Mouse (Mus musculus): ENCODE measurements around the gene Parp6. TPM values are rescaled to one million over a fixed set of nuclear protein-coding genes. Genes with fewer than 3 reads are reported as not detected.

Parp6 gene
- total and polyA plus RNA-seq, 2 experiments = 7.9 to 11.2 TPM

DNA sequence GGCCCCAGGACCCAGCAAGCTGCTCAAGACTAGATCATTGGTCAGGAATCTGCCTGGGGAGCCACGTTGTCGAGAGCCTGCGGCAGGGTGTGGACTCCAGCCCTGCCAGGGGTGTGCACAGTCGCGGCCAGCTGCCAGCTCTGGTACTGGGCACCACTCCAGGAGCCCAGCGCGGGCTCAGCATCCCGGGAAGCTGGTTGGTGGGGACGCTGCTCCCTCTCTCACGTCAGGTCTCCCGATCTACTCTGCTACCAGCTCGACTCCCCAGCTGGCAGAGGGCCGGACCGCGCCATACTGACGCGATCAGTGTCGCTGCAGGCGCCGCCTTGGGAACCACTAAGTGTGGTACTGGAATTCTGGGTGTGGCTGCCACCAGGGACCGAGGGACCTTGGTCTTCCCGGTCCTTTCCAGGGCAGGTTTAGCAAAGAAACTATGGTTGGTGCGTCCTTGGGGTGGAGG lies 74.6 kb downstream of the Parp6 start:
- DNase-seq (ENCODE audit: extremely low read depth, low read depth, low spot score) = peak; percentile 14
- WGBS = 7% methylated on average over 23 of the region's 23 CpGs
- Histone ChIP-seq H3K27ac (replicated peaks; ENCODE audit: insufficient read depth, low read depth, low read length) (no peak overlapping the region), H3K4me3 (ENCODE audit: insufficient read depth, low read depth, low read length) (no peak overlapping the region), H3K27me3 (ENCODE audit: control insufficient read depth, insufficient read depth, low read length) (peaks cover under 1% of the 10 kb centered on the region; the same call in 1 of the 2 replicates), H3K9ac (ENCODE audit: low read depth, low read length) (no peak overlapping the region), H3K4me1 (ENCODE audit: control insufficient read depth, insufficient read depth, low read length) (no peaks in the 10 kb centered on the region), H3K36me3 (ENCODE audit: control insufficient read depth, insufficient read depth, low read length) (no peaks in the 10 kb centered on the region), H3K79me2 (ENCODE audit: control insufficient read depth, insufficient read depth, low read length) (no peaks in the 10 kb centered on the region)
- TF ChIP-seq POLR2A (IDR thresholded peaks at IDR 0.05; ENCODE audit: extremely low read depth, insufficient read depth, low read length) = no peak
- TF ChIP-seq CTCF (IDR thresholded peaks at IDR 0.05; ENCODE audit: low read depth, low read length) = no peak

DNA sequence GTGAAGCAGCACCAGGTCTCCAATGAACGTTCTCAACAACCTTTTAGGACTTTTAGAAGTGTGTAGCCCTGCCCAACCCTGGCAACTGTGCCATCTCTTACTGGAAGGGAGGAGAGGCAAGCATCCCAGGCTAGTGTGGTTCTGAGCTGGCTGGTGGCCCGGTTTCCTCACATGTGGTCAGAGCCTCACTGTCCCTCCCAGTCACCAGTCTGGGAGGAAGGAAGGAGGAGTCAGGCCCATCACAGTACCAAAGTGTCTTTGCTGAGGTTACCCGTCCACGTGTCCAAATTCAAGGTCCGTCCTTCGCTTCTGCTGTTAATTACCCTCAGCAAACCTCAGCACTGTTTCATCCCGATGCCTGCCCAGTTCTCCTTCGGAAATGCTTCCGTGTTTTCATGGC lies 75.1 kb downstream of the Parp6 start:
- H3K27ac ChIP-seq (replicated peaks; ENCODE audit: insufficient read depth, low read depth, low read length) = no peak overlapping the region
- H3K36me3 ChIP-seq (ENCODE audit: control insufficient read depth, insufficient read depth, low read length) = no peaks in the 10 kb centered on the region
- H3K4me3 ChIP-seq (ENCODE audit: insufficient read depth, low read depth, low read length) = no peak overlapping the region
- no peaks in the 10 kb centered on the region for H3K79me2 ChIP-seq (ENCODE audit: control insufficient read depth, insufficient read depth, low read length)
- H3K27me3 ChIP-seq (ENCODE audit: control insufficient read depth, insufficient read depth, low read length) = no peaks in the 10 kb centered on the region; the same call in 1 of the 2 replicates
- WGBS = 48% methylated on average over 9 of the region's 9 CpGs
- TF ChIP-seq POLR2A (IDR thresholded peaks at IDR 0.05; ENCODE audit: extremely low read depth, insufficient read depth, low read length) (no peak), CTCF (IDR thresholded peaks at IDR 0.05; ENCODE audit: low read depth, low read length) (no peak)
- no peaks in the 10 kb centered on the region for H3K4me1 ChIP-seq (ENCODE audit: control insufficient read depth, insufficient read depth, low read length)
- H3K9ac ChIP-seq (ENCODE audit: low read depth, low read length) = no peak overlapping the region
- no peak for DNase-seq (ENCODE audit: extremely low read depth, low read depth, low spot score)

GRCm38 (mm10) chr9:59694571-59695450 lies 77.7 kb downstream of the Parp6 start:
- Histone ChIP-seq H3K4me3 (ENCODE audit: insufficient read depth, low read depth, low read length) (no peak overlapping the region), H3K4me1 (ENCODE audit: control insufficient read depth, insufficient read depth, low read length) (no peaks in the 10 kb centered on the region), H3K9ac (ENCODE audit: low read depth, low read length) (no peak overlapping the region), H3K27ac (replicated peaks; ENCODE audit: insufficient read depth, low read depth, low read length) (no peak overlapping the region), H3K36me3 (ENCODE audit: control insufficient read depth, insufficient read depth, low read length) (no peaks in the 10 kb centered on the region), H3K27me3 (ENCODE audit: control insufficient read depth, insufficient read depth, low read length) (no peaks in the 10 kb centered on the region; the same call in 1 of the 2 replicates), H3K79me2 (ENCODE audit: control insufficient read depth, insufficient read depth, low read length) (no peaks in the 10 kb centered on the region)
- WGBS = 49% methylated on average over 16 of the region's 16 CpGs
- DNase-seq (ENCODE audit: extremely low read depth, low read depth, low spot score) = peak; percentile 29
- TF ChIP-seq POLR2A (IDR thresholded peaks at IDR 0.05; ENCODE audit: extremely low read depth, insufficient read depth, low read length) = no peak
- TF ChIP-seq CTCF (IDR thresholded peaks at IDR 0.05; ENCODE audit: low read depth, low read length) = no peak

DNA sequence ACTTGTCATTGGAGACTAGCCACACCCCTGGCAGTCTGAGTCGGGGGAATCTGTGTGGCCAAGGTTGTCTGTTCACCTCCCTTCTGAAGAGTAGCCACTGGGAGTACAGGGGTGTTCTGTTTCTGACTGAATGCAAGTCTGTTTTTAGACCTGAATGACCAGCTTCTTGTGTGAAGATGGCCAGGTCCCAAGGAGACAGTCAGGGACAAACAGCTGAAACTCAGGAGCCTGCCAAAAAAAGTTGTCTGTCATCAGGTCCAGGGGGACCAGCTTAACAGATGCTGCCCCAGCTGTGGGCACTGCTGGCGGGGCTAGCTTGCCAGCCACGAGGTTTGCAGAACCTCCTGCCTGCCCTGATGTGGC lies 78.3 kb downstream of the Parp6 start:
- Histone ChIP-seq H3K4me1 (ENCODE audit: control insufficient read depth, insufficient read depth, low read length) (no peaks in the 10 kb centered on the region), H3K27me3 (ENCODE audit: control insufficient read depth, insufficient read depth, low read length) (no peaks in the 10 kb centered on the region; the same call in 1 of the 2 replicates), H3K4me3 (ENCODE audit: insufficient read depth, low read depth, low read length) (no peak overlapping the region), H3K9ac (ENCODE audit: low read depth, low read length) (no peak overlapping the region), H3K79me2 (ENCODE audit: control insufficient read depth, insufficient read depth, low read length) (no peaks in the 10 kb centered on the region), H3K36me3 (ENCODE audit: control insufficient read depth, insufficient read depth, low read length) (no peaks in the 10 kb centered on the region), H3K27ac (replicated peaks; ENCODE audit: insufficient read depth, low read depth, low read length) (no peak overlapping the region)
- TF ChIP-seq CTCF (IDR thresholded peaks at IDR 0.05; ENCODE audit: low read depth, low read length) (no peak), POLR2A (IDR thresholded peaks at IDR 0.05; ENCODE audit: extremely low read depth, insufficient read depth, low read length) (no peak)
- no peak for DNase-seq (ENCODE audit: extremely low read depth, low read depth, low spot score)
- 46% methylated on average over 3 of the region's 3 CpGs for WGBS

GRCm38 (mm10) chr9:59696381-59696780 lies 79.3 kb downstream of the Parp6 start:
- no peak for DNase-seq (ENCODE audit: extremely low read depth, low read depth, low spot score)
- no peaks in the 10 kb centered on the region for H3K36me3 ChIP-seq (ENCODE audit: control insufficient read depth, insufficient read depth, low read length)
- WGBS = 68% methylated on average over 3 of the region's 3 CpGs
- H3K27ac ChIP-seq (replicated peaks; ENCODE audit: insufficient read depth, low read depth, low read length) = no peak overlapping the region
- H3K4me1 ChIP-seq (ENCODE audit: control insufficient read depth, insufficient read depth, low read length) = no peaks in the 10 kb centered on the region
- no peaks in the 10 kb centered on the region; the same call in 1 of the 2 replicates for H3K27me3 ChIP-seq (ENCODE audit: control insufficient read depth, insufficient read depth, low read length)
- H3K9ac ChIP-seq (ENCODE audit: low read depth, low read length) = no peak overlapping the region
- no peaks in the 10 kb centered on the region for H3K79me2 ChIP-seq (ENCODE audit: control insufficient read depth, insufficient read depth, low read length)
- H3K4me3 ChIP-seq (ENCODE audit: insufficient read depth, low read depth, low read length) = no peak overlapping the region
- TF ChIP-seq CTCF (IDR thresholded peaks at IDR 0.05; ENCODE audit: low read depth, low read length) (no peak), POLR2A (IDR thresholded peaks at IDR 0.05; ENCODE audit: extremely low read depth, insufficient read depth, low read length) (no peak)

Other genes with a start within 250 kb of the Parp6 start
- gene Arih1, start 130.7 kb upstream of the Parp6 start, total RNA-seq (2014; rRNA removed) = 26.6 and 31.4 TPM in 2 replicates
- gene Arih1, start 130.7 kb upstream of the Parp6 start, polyA plus RNA-seq (2012; rRNA removed) = 9.5 and 10.2 TPM in 2 replicates
- 39.6 and 46.2 TPM in 2 replicates for gene Hexa, start 77.7 kb upstream of the Parp6 start, total RNA-seq (2014; rRNA removed)
- 38.9 and 46.2 TPM in 2 replicates for gene Hexa, start 77.7 kb upstream of the Parp6 start, polyA plus RNA-seq (2012; rRNA removed)
- 0.18 TPM in 1 of 2 replicates, not detected in the other for gene Tmem202, start 77.4 kb upstream of the Parp6 start, total RNA-seq (2014; rRNA removed)
- 0.07 TPM in 1 of 2 replicates, not detected in the other for gene Tmem202, start 77.4 kb upstream of the Parp6 start, polyA plus RNA-seq (2012; rRNA removed)
- not detected in 2 replicates for gene Celf6, start 39.4 kb upstream of the Parp6 start, total RNA-seq (2014; rRNA removed)
- gene Celf6, start 39.4 kb upstream of the Parp6 start, polyA plus RNA-seq (2012; rRNA removed) = not detected in 2 replicates
- gene Pkm, start 39.1 kb downstream of the Parp6 start, total RNA-seq (2014; rRNA removed) = 23.4 and 33.4 TPM in 2 replicates
- gene Pkm, start 39.1 kb downstream of the Parp6 start, polyA plus RNA-seq (2012; rRNA removed) = 18.5 and 22.7 TPM in 2 replicates
- gene Gramd2, start 62.9 kb downstream of the Parp6 start, total RNA-seq (2014; rRNA removed) = not detected in 2 replicates
- gene Gramd2, start 62.9 kb downstream of the Parp6 start, polyA plus RNA-seq (2012; rRNA removed) = 0.06 and 0.22 TPM in 2 replicates
- gene Senp8, start 133.4 kb downstream of the Parp6 start, total RNA-seq (2014; rRNA removed) = 1.6 and 2.5 TPM in 2 replicates
- 1.2 and 1.7 TPM in 2 replicates for gene Senp8, start 133.4 kb downstream of the Parp6 start, polyA plus RNA-seq (2012; rRNA removed)
- 5.8 and 9.3 TPM in 2 replicates for gene Myo9a, start 133.6 kb downstream of the Parp6 start, total RNA-seq (2014; rRNA removed)
- gene Myo9a, start 133.6 kb downstream of the Parp6 start, polyA plus RNA-seq (2012; rRNA removed) = 0.40 and 0.42 TPM in 2 replicates

Measured in liver, adult 2 months (tissue).